Mouse (Mus musculus) megakaryocyte-erythroid progenitor cell, adult 5-6 weeks (primary cell): Measurements from ENCODE around the gene Rab2b. TPM values are rescaled to one million over a fixed set of nuclear protein-coding genes. Genes with fewer than 3 reads are reported as not detected.
A peak's percentile ranks its signal among the peaks of the same experiment; 100 is the strongest.

Experiments
- ATAC-seq: replicated peaks from 2 replicates; pipeline ENCODE4 v1.8.0; 2016; ENCODE audit warnings: mild to moderate bottlenecking, inconsistent platforms; ENCODE audit not compliant: severe bottlenecking, poor library complexity, low FRiP score, low TSS enrichment
- total RNA-seq, 2 experiments: library from RNA; stranded (forward) in 1 of 2; stranded (reverse) in 1 of 2; fragments of 200-1000, 215-1000 nt in 1 of 2; fragments of >200 nt in 1 of 2; fragmentation: Nextera tagmentation in 1 of 2; gene quantifications; 2 replicates each; pipeline ENCODE4 v1.2.3; 2014 to 2017

Gene Rab2b
- total RNA-seq, 2 experiments from 2014 or later, result 6.9 to 14.1 TPM

- no peak for ATAC-seq
Measured at GRCm38 (mm10) chr14:52284191-52284590, 4.8 kb upstream of the Rab2b start.

GRCm38 (mm10) chr14:52283629-52284028 lies 4.3 kb upstream of the Rab2b start:
- no peak for ATAC-seq

GRCm38 (mm10) chr14:52279747-52280120 lies 389 bp upstream of the Rab2b start:
- no peak for ATAC-seq

- no peak for ATAC-seq
Measured at GRCm38 (mm10) chr14:52277210-52277609, 2.1 kb downstream of the Rab2b start.

GRCm38 (mm10) chr14:52272781-52273180 lies 6.6 kb downstream of the Rab2b start:
- ATAC-seq, result no peak

- peak; percentile 99 for ATAC-seq
Measured at GRCm38 (mm10) chr14:52257484-52258213, 21.7 kb downstream of the Rab2b start, which contains the start of gene Chd8. Gene Chd8 (minus strand): TSS chr14:52257780.

- ATAC-seq, result no peak
Measured at GRCm38 (mm10) chr14:52256311-52257175, 22.8 kb downstream of the Rab2b start.

- no peak for ATAC-seq
Measured at GRCm38 (mm10) chr14:52246129-52246528, 33.2 kb downstream of the Rab2b start.

GRCm38 (mm10) chr14:52244690-52245042 lies 34.7 kb downstream of the Rab2b start:
- ATAC-seq, result no peak

GRCm38 (mm10) chr14:52244041-52244689 lies 35.2 kb downstream of the Rab2b start:
- ATAC-seq, result peak; percentile 99

- no peak for ATAC-seq
Measured at GRCm38 (mm10) chr14:52236216-52236615, 43.1 kb downstream of the Rab2b start.

GRCm38 (mm10) chr14:52235165-52235564 lies 44.2 kb downstream of the Rab2b start:
- peak; percentile 70 for ATAC-seq

GRCm38 (mm10) chr14:52232249-52232648 lies 47.1 kb downstream of the Rab2b start:
- peak; percentile 35; the same call in 1 of the 2 replicates for ATAC-seq

- peak; percentile 56; the same call in 1 of the 2 replicates for ATAC-seq
Measured at GRCm38 (mm10) chr14:52225972-52226371, 53.4 kb downstream of the Rab2b start.

- ATAC-seq, result peak; percentile 88
Measured at GRCm38 (mm10) chr14:52217261-52217660, 62.1 kb downstream of the Rab2b start.

Other genes with a start within 250 kb of the Rab2b start
- gene Olfr221, start 237.1 kb downstream of the Rab2b start, total RNA-seq (2014; fragmentation: Nextera tagmentation), result not detected in 2 replicates
- gene Olfr221, start 237.1 kb downstream of the Rab2b start, total RNA-seq (2017), result not detected in 2 replicates
- 371 and 420 TPM in 2 replicates for gene Hnrnpc, start 175.5 kb downstream of the Rab2b start, total RNA-seq (2014; fragmentation: Nextera tagmentation)
- gene Hnrnpc, start 175.5 kb downstream of the Rab2b start, total RNA-seq (2017), result 758 and 809 TPM in 2 replicates
- 1.2 and 9.1 TPM in 2 replicates for gene Rpgrip1, start 168.8 kb downstream of the Rab2b start, total RNA-seq (2014; fragmentation: Nextera tagmentation)
- 5.9 and 7.1 TPM in 2 replicates for gene Rpgrip1, start 168.8 kb downstream of the Rab2b start, total RNA-seq (2017)
- 111 and 153 TPM in 2 replicates for gene Supt16, start 82.1 kb downstream of the Rab2b start, total RNA-seq (2014; fragmentation: Nextera tagmentation)
- gene Supt16, start 82.1 kb downstream of the Rab2b start, total RNA-seq (2017), result 297 and 346 TPM in 2 replicates
- 108 and 137 TPM in 2 replicates for gene Chd8, start 21.8 kb downstream of the Rab2b start, total RNA-seq (2014; fragmentation: Nextera tagmentation)
- gene Chd8, start 21.8 kb downstream of the Rab2b start, total RNA-seq (2017), result 52.5 and 86.4 TPM in 2 replicates
- gene Tox4, start 399 bp downstream of the Rab2b start, total RNA-seq (2014; fragmentation: Nextera tagmentation), result 24.9 and 26.9 TPM in 2 replicates
- gene Tox4, start 399 bp downstream of the Rab2b start, total RNA-seq (2017), result 29.7 and 32.5 TPM in 2 replicates
- 99.9 and 106 TPM in 2 replicates for gene Mettl3, start 25.6 kb upstream of the Rab2b start, total RNA-seq (2014; fragmentation: Nextera tagmentation)
- gene Mettl3, start 25.6 kb upstream of the Rab2b start, total RNA-seq (2017), result 80.9 and 82.8 TPM in 2 replicates
- 0.54 and 1.5 TPM in 2 replicates for gene Sall2, start 49.2 kb upstream of the Rab2b start, total RNA-seq (2014; fragmentation: Nextera tagmentation)
- gene Sall2, start 49.2 kb upstream of the Rab2b start, total RNA-seq (2017), result 1.4 TPM in 1 of 2 replicates, not detected in the other
- not detected in 2 replicates for gene Olfr1513, start 76.9 kb upstream of the Rab2b start, total RNA-seq (2014; fragmentation: Nextera tagmentation)
- not detected in 2 replicates for gene Olfr1513, start 76.9 kb upstream of the Rab2b start, total RNA-seq (2017)
- not detected in 2 replicates for gene Olfr1512, start 99.6 kb upstream of the Rab2b start, total RNA-seq (2014; fragmentation: Nextera tagmentation)
- not detected in 2 replicates for gene Olfr1512, start 99.6 kb upstream of the Rab2b start, total RNA-seq (2017)
- not detected in 2 replicates for gene Olfr1511, start 117.8 kb upstream of the Rab2b start, total RNA-seq (2014; fragmentation: Nextera tagmentation)
- gene Olfr1511, start 117.8 kb upstream of the Rab2b start, total RNA-seq (2017), result not detected in 2 replicates
- gene Olfr1510, start 134.8 kb upstream of the Rab2b start, total RNA-seq (2014; fragmentation: Nextera tagmentation), result not detected in 2 replicates
- not detected in 2 replicates for gene Olfr1510, start 134.8 kb upstream of the Rab2b start, total RNA-seq (2017)
- not detected in 2 replicates for gene Olfr1509, start 163.4 kb upstream of the Rab2b start, total RNA-seq (2014; fragmentation: Nextera tagmentation)
- gene Olfr1509, start 163.4 kb upstream of the Rab2b start, total RNA-seq (2017), result not detected in 2 replicates
- not detected in 2 replicates for gene Olfr1508, start 187.9 kb upstream of the Rab2b start, total RNA-seq (2014; fragmentation: Nextera tagmentation)
- not detected in 2 replicates for gene Olfr1508, start 187.9 kb upstream of the Rab2b start, total RNA-seq (2017)
- not detected in 2 replicates for gene Olfr1507, start 216.2 kb upstream of the Rab2b start, total RNA-seq (2014; fragmentation: Nextera tagmentation)
- not detected in 2 replicates for gene Olfr1507, start 216.2 kb upstream of the Rab2b start, total RNA-seq (2017)